Mouse (Mus musculus) heart, postnatal 0 days (tissue): ENCODE measurements around the gene Gkn1. TPM values are rescaled to one million over a fixed set of nuclear protein-coding genes. Genes with fewer than 3 reads are reported as not detected.

Experiments used
- ATAC-seq: fragments of 200-750 bp; cut with Nextera tagmentation; 2 replicates; pipeline ENCODE4 v1.8.0; 2017; ENCODE audit warnings: low read depth, moderate number of reproducible peaks, moderate library complexity; ENCODE audit not compliant: insufficient read depth
- DNase-seq: peaks from one replicate; pipeline ENCODE4 v3.0.0-alpha.2; 2016; ENCODE audit warnings: low spot score
- H3K27ac ChIP-seq: fragments of 300-500 bp; sonication (generic); 2 replicates; pipeline ENCODE4 v1.5.1; 2014; ENCODE audit warnings: low read depth, mild to moderate bottlenecking
- H3K27me3 ChIP-seq: fragments of 300-500 bp; sonication (generic); 2 replicates; pipeline ENCODE4 v1.6.1; 2014; ENCODE audit warnings: low read length, mixed read lengths; ENCODE audit not compliant: control insufficient read depth, insufficient read depth
- H3K36me3 ChIP-seq: fragments of 300-500 bp; sonication (generic); replicated peaks from 2 replicates; pipeline ENCODE4 v1.6.1; 2014; ENCODE audit warnings: low read length, mixed read lengths; ENCODE audit not compliant: control insufficient read depth, insufficient read depth
- H3K4me1 ChIP-seq: fragments of 300-500 bp; sonication (generic); 2 replicates; pipeline ENCODE4 v1.6.1; 2014; ENCODE audit warnings: antibody characterized with exemption; ENCODE audit not compliant: control insufficient read depth, insufficient read depth
- H3K4me2 ChIP-seq: fragments of 300-500 bp; sonication (generic); 2 replicates; pipeline ENCODE4 v1.6.1; 2014; ENCODE audit warnings: low read depth, mild to moderate bottlenecking, low read length, moderate library complexity
- H3K4me3 ChIP-seq: fragments of 300-500 bp; sonication (generic); 2 replicates; pipeline ENCODE4 v1.5.1; 2014; ENCODE audit warnings: low read depth, low read length
- H3K9ac ChIP-seq: fragments of 300-500 bp; sonication (generic); replicated peaks from 2 replicates; pipeline ENCODE4 v1.6.1; 2014; ENCODE audit warnings: low read depth, low read length, mixed read lengths
- H3K9me3 ChIP-seq: fragments of 300-500 bp; sonication (generic); replicated peaks from 2 replicates; pipeline ENCODE4 v1.6.1; 2016; ENCODE audit warnings: low read length; ENCODE audit not compliant: control insufficient read depth
- CTCF ChIP-seq: IDR thresholded peaks from 2 replicates; pipeline ENCODE4 v1.5.1; 2016; ENCODE audit warnings: antibody characterized with exemption, control low read depth, low read depth
- EP300 ChIP-seq: IDR thresholded peaks from 2 replicates; pipeline ENCODE4 v1.6.1; 2016; ENCODE audit warnings: antibody characterized with exemption, low read depth
- WGBS: fragments of 180-500 bp; shearing (Covaris S2); extraction: QIAGEN DNeasy Blood & Tissue Kit; methylation state at CpG from one replicate; pipeline ENCODE4 v1.1.7; 2014; 5-methylcytosine and 5-hydroxymethylcytosine counted together
- polyA plus RNA-seq: library from polyadenylated mRNA; unstranded; fragments of >200 nt; fragmentation: Nextera tagmentation; extraction: Ambion mirVana; gene quantifications from 2 replicates; pipeline ENCODE4 v1.2.1, GENCODE M21; 2015
- total RNA-seq: library from RNA; depleted of rRNA; stranded (reverse); fragments of >200 nt; gene quantifications from 2 replicates; pipeline ENCODE4 v1.2.3, GENCODE M21; 2014; ENCODE audit warnings: low replicate concordance

Gkn1 gene
- total and polyA plus RNA-seq, 2 experiments from 2014 or later, result not detected

DNA sequence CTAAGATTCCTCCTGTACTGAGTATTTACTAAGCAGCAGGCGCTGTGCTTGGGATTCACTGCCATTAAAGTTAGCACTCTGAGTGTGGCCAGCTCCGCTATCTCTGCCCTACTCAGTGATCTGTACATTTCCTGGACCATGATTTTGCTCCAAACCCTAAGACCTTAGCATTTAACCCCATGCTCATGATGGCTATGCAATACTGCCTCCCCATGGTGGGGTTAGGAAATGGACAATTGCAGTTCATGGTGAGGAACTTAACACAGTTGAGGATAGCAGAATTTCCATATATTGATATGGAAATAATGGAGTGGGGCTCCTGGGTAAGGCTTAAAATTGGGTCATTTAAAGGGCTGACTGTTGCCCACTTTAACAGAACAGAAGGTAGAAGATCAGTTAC, 27.4 kb downstream of the Gkn1 start:
- no peaks in the 10 kb centered on the region for H3K36me3 ChIP-seq
- DNase-seq (no peak), ATAC-seq (no peak; the same call in 1 of the 2 replicates)
- H3K27me3 ChIP-seq, result no peaks in the 10 kb centered on the region
- peaks cover 4% of the 10 kb centered on the region; the same call in 1 of the 2 replicates for H3K4me1 ChIP-seq
- H3K4me2 ChIP-seq, result no peak overlapping the region
- no peak overlapping the region for H3K4me3 ChIP-seq
- no peak overlapping the region for H3K27ac ChIP-seq
- TF ChIP-seq CTCF (peak; percentile 82), EP300 (no peak)
- WGBS, result 74% methylated on average over 2 of the region's 2 CpGs
- H3K9me3 ChIP-seq, result no peaks in the 10 kb centered on the region
- no peak overlapping the region for H3K9ac ChIP-seq

GRCm38 (mm10) chr6:87318651-87319050, 32.1 kb downstream of the Gkn1 start:
- 91% methylated on average over 7 of the region's 7 CpGs for WGBS

GRCm38 (mm10) chr6:87316966-87317365, 33.8 kb downstream of the Gkn1 start:
- DNase-seq (peak; percentile 25), ATAC-seq (no peak)
- Histone ChIP-seq H3K27ac (no peak overlapping the region), H3K9me3 (no peaks in the 10 kb centered on the region), H3K4me1 (no peaks in the 10 kb centered on the region), H3K27me3 (no peaks in the 10 kb centered on the region), H3K4me3 (no peak overlapping the region), H3K36me3 (no peaks in the 10 kb centered on the region), H3K9ac (no peak overlapping the region), H3K4me2 (no peak overlapping the region)
- WGBS, result 74% methylated on average over 8 of the region's 8 CpGs
- no peak for TF ChIP-seq CTCF
- TF ChIP-seq EP300, result no peak

More at GRCm38 (mm10) chr6:87318651-87319050, 32.1 kb downstream of the Gkn1 start:
- no peak overlapping the region for H3K4me3 ChIP-seq
- no peaks in the 10 kb centered on the region for H3K9me3 ChIP-seq
- no peaks in the 10 kb centered on the region for H3K36me3 ChIP-seq
- no peak overlapping the region for H3K4me2 ChIP-seq
- H3K4me1 ChIP-seq, result no peaks in the 10 kb centered on the region
- no peak overlapping the region for H3K27ac ChIP-seq
- TF ChIP-seq EP300, result no peak
- TF ChIP-seq CTCF, result no peak
- no peak overlapping the region for H3K9ac ChIP-seq
- ATAC-seq (no peak), DNase-seq (no peak)
- no peaks in the 10 kb centered on the region for H3K27me3 ChIP-seq

DNA sequence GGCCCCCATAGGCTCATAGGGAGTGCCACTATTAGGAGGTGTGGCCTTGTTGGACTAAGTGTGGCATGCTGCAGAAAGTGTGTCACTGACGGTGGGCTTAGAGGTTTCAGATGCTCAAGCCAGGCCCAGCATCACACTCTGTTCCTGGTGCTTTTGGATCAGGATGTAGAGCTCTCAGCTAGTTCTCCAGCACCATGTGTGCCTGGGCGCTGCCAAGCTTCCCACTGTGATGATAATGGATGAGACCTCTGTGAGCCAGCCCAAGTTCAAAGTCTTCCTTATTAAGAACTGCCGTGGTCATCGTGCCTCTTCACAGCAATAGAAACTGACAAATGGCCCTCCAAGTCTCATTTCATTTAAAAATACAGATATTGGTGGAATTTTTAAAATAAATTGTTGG, 38.0 kb downstream of the Gkn1 start:
- TF ChIP-seq CTCF (no peak), EP300 (no peak)
- Histone ChIP-seq H3K9ac (no peak overlapping the region), H3K4me1 (no peaks in the 10 kb centered on the region), H3K4me3 (no peak overlapping the region), H3K36me3 (no peaks in the 10 kb centered on the region), H3K27ac (no peak overlapping the region), H3K9me3 (no peaks in the 10 kb centered on the region), H3K27me3 (no peaks in the 10 kb centered on the region), H3K4me2 (no peak overlapping the region)
- WGBS, result 69% methylated on average over 4 of the region's 4 CpGs
- DNase-seq, result no peak
- ATAC-seq, result no peak

GRCm38 (mm10) chr6:87304486-87304885, 46.3 kb downstream of the Gkn1 start:
- Histone ChIP-seq H3K27me3 (no peaks in the 10 kb centered on the region), H3K27ac (no peak overlapping the region), H3K4me1 (no peaks in the 10 kb centered on the region), H3K4me2 (no peak overlapping the region), H3K36me3 (no peaks in the 10 kb centered on the region), H3K4me3 (no peak overlapping the region), H3K9ac (no peak overlapping the region), H3K9me3 (no peaks in the 10 kb centered on the region)
- DNase-seq, result no peak
- TF ChIP-seq CTCF, result no peak
- no peak for TF ChIP-seq EP300
- no peak for ATAC-seq
- WGBS, result 44% methylated on average over 8 of the region's 8 CpGs

GRCm38 (mm10) chr6:87302746-87303145, 48.0 kb downstream of the Gkn1 start:
- TF ChIP-seq CTCF (no peak), EP300 (no peak)
- no peak overlapping the region for H3K4me3 ChIP-seq
- H3K27ac ChIP-seq, result no peak overlapping the region
- H3K9ac ChIP-seq, result no peak overlapping the region
- H3K4me1 ChIP-seq, result no peaks in the 10 kb centered on the region
- no peaks in the 10 kb centered on the region for H3K36me3 ChIP-seq
- no peaks in the 10 kb centered on the region for H3K9me3 ChIP-seq
- WGBS, result 74% methylated on average over 5 of the region's 5 CpGs
- no peaks in the 10 kb centered on the region for H3K27me3 ChIP-seq
- ATAC-seq (no peak), DNase-seq (no peak)
- H3K4me2 ChIP-seq, result no peak overlapping the region
